8 mouse cellular contexts compared by ENCODE assay signal in genomic region chr6:108784056-108784455, GRCm38 (mm10). TPM values are rescaled to one million over a fixed set of nuclear protein-coding genes. Genes with fewer than 3 reads are reported as not detected.
DNase-seq lines count a peak whose midpoint lies in the region; ATAC-seq and TF ChIP-seq lines count a peak whose summit lies in the region.

No protein-coding gene starts in this region.

- no peaks in the 10 kb centered on the region for H3K27me3 ChIP-seq in heart, embryonic 12.5 days (replicated peaks)
- no peaks in the 10 kb centered on the region for H3K27me3 ChIP-seq in embryonic facial prominence, embryonic 15.5 days
- H3K27me3 ChIP-seq in limb, embryonic 13.5 days, result no peaks in the 10 kb centered on the region
- no peaks in the 10 kb centered on the region for H3K27me3 ChIP-seq in midbrain, postnatal 0 days (ENCODE audit: insufficient read depth, low read length)

- peak overlapping the region; percentile 86 for H3K4me2 ChIP-seq in heart, embryonic 12.5 days
- peak overlapping the region; percentile 76 for H3K4me2 ChIP-seq in embryonic facial prominence, embryonic 15.5 days (replicated peaks)
- H3K4me2 ChIP-seq in limb, embryonic 13.5 days (replicated peaks), result peak overlapping the region; percentile 74
- peak overlapping the region; percentile 85 for H3K4me2 ChIP-seq in midbrain, postnatal 0 days (ENCODE audit: low read depth, low read length, poor library complexity, severe bottlenecking)

- intact Hi-C loops in heart, postnatal 14 days (cut with DNase I), result loop anchor here (2.0 kb wide), 1 partner anchor 45 kb away; the partner anchor contains the start of gene Edem1

- H3K27ac ChIP-seq in heart, embryonic 12.5 days (ENCODE audit: poor library complexity, severe bottlenecking), result no peak overlapping the region; the same call in 1 of the 2 replicates
- no peak overlapping the region for H3K27ac ChIP-seq in ES-E14 (ENCODE audit: insufficient read depth, low read depth, low read length, poor library complexity, severe bottlenecking)
- H3K27ac ChIP-seq in embryonic facial prominence, embryonic 15.5 days (replicated peaks), result peak overlapping the region; percentile 82
- H3K27ac ChIP-seq in limb, embryonic 13.5 days, result no peak overlapping the region
- H3K27ac ChIP-seq in midbrain, postnatal 0 days (ENCODE audit: low read depth, low read length), result no peak overlapping the region

- in situ Hi-C loops in ES-E14 (cut with MboI; ENCODE audit: low sequenced_read_pairs in 2 of 2, unreplicated experiment in 2 of 2), result no loop called here

- peaks cover 16% of the 10 kb centered on the region for H3K4me1 ChIP-seq in heart, embryonic 12.5 days (replicated peaks)
- H3K4me1 ChIP-seq in ES-E14 (ENCODE audit: control insufficient read depth in 2 of 2, insufficient read depth in 2 of 2, low read length in 2 of 2, poor library complexity in 1 of 2), result peaks cover 0 to 8% of the 10 kb centered on the region in 2 experiments; a peak in 3 of 4 replicates
- H3K4me1 ChIP-seq in embryonic facial prominence, embryonic 15.5 days, result peaks cover 27% of the 10 kb centered on the region
- peaks cover 15% of the 10 kb centered on the region for H3K4me1 ChIP-seq in limb, embryonic 13.5 days
- H3K4me1 ChIP-seq in midbrain, postnatal 0 days (ENCODE audit: insufficient read depth, low read length), result peaks cover 13% of the 10 kb centered on the region

- peak overlapping the region; percentile 99 for H3K4me3 ChIP-seq in heart, embryonic 12.5 days
- H3K4me3 ChIP-seq in ES-E14 (ENCODE audit: insufficient read depth in 1 of 2, low read depth in 1 of 2, low read length in 2 of 2, poor library complexity in 1 of 2, severe bottlenecking in 1 of 2), result peak overlapping the region; percentile 87
- H3K4me3 ChIP-seq in embryonic facial prominence, embryonic 15.5 days (replicated peaks), result peak overlapping the region; percentile 100
- H3K4me3 ChIP-seq in limb, embryonic 13.5 days, result peak overlapping the region; percentile 100
- peak overlapping the region; percentile 100 for H3K4me3 ChIP-seq in midbrain, postnatal 0 days (ENCODE audit: low read depth, low read length)

- H3K9ac ChIP-seq in heart, embryonic 12.5 days, result peak overlapping the region; percentile 99
- peak overlapping the region; percentile 56 for H3K9ac ChIP-seq in ES-E14 (ENCODE audit: insufficient read depth, low read depth, low read length, poor library complexity, severe bottlenecking)
- peak overlapping the region; percentile 94 for H3K9ac ChIP-seq in embryonic facial prominence, embryonic 15.5 days
- H3K9ac ChIP-seq in limb, embryonic 13.5 days, result peak overlapping the region; percentile 97
- peak overlapping the region; percentile 99 for H3K9ac ChIP-seq in midbrain, postnatal 0 days (replicated peaks; ENCODE audit: low read length, poor library complexity, severe bottlenecking)

- 26% methylated on average over 11 of the region's 11 CpGs for WGBS in heart, embryonic 12.5 days
- 23% methylated on average over 11 of the region's 11 CpGs for WGBS in embryonic facial prominence, embryonic 15.5 days
- WGBS in limb, embryonic 13.5 days, result 27% methylated on average over 11 of the region's 11 CpGs
- 35% methylated on average over 11 of the region's 11 CpGs for WGBS in midbrain, postnatal 0 days

- no peak for DNase-seq in heart, postnatal 14 days
- no peak for DNase-seq in ES-E14 (ENCODE audit: low read depth, low spot score)
- DNase-seq in midbrain, postnatal 0 days (ENCODE audit: low spot score), result no peak
- no peak for DNase-seq in frontal cortex, postnatal 36 days (ENCODE audit: low spot score in 2 of 2)
- DNase-seq in right cerebral cortex, postnatal 4 days, result no peak

- no peak for ATAC-seq in heart, embryonic 12.5 days (ENCODE audit: insufficient number of reproducible peaks, low FRiP score)
- no peak for ATAC-seq in embryonic facial prominence, embryonic 15.5 days (ENCODE audit: insufficient number of reproducible peaks, low FRiP score, low TSS enrichment, low read depth)
- ATAC-seq in limb, embryonic 13.5 days (ENCODE audit: low FRiP score, low read depth), result no peak
- ATAC-seq in midbrain, postnatal 0 days (ENCODE audit: low FRiP score), result no peak

- H3K9me3 ChIP-seq in heart, embryonic 12.5 days (replicated peaks), result no peaks in the 10 kb centered on the region
- no peaks in the 10 kb centered on the region for H3K9me3 ChIP-seq in ES-E14 (ENCODE audit: control insufficient read depth, insufficient read depth, low read depth, low read length)
- H3K9me3 ChIP-seq in embryonic facial prominence, embryonic 15.5 days (replicated peaks), result no peaks in the 10 kb centered on the region
- no peaks in the 10 kb centered on the region for H3K9me3 ChIP-seq in limb, embryonic 13.5 days
- H3K9me3 ChIP-seq in midbrain, postnatal 0 days (ENCODE audit: low read length), result no peaks in the 10 kb centered on the region

- TF ChIP-seq CTCF in midbrain, postnatal 0 days (IDR thresholded peaks at IDR 0.05), result no peak

- 0 out of 2 replicates have a peak, but pooled peaks cover 1% of the 10 kb centered on the region for H3K36me3 ChIP-seq in heart, embryonic 12.5 days
- H3K36me3 ChIP-seq in ES-E14 (ENCODE audit: control insufficient read depth, insufficient read depth, low read length, poor library complexity, severe bottlenecking), result no peaks in the 10 kb centered on the region
- H3K36me3 ChIP-seq in embryonic facial prominence, embryonic 15.5 days, result no peaks in the 10 kb centered on the region
- H3K36me3 ChIP-seq in limb, embryonic 13.5 days, result peaks cover 2% of the 10 kb centered on the region; the same call in 1 of the 2 replicates
- H3K36me3 ChIP-seq in midbrain, postnatal 0 days (ENCODE audit: insufficient read depth, low read length), result no peaks in the 10 kb centered on the region

TF ChIP-seq in ES-E14, 5 proteins besides CTCF, POLR2A, EP300 and RAD21:
- no peak for TF ChIP-seq ZC3H11A (IDR thresholded peaks at IDR 0.05; ENCODE audit: borderline replicate concordance, low read depth, low read length)
- TF ChIP-seq HCFC1 (IDR thresholded peaks at IDR 0.05; ENCODE audit: borderline replicate concordance, insufficient read depth, low read length), result no peak
- TF ChIP-seq CHD2 (IDR thresholded peaks at IDR 0.05; ENCODE audit: low read depth, low read length), result no peak
- no peak for TF ChIP-seq ZNF384 (IDR thresholded peaks at IDR 0.05; ENCODE audit: low read depth, low read length)
- TF ChIP-seq MAFK (IDR thresholded peaks at IDR 0.05; ENCODE audit: insufficient read depth, low read depth, low read length), result no peak

RNA-seq across cellular contexts. Expression of gene Arl8b, which starts 1.2 kb away (rescaled TPM):
- polyA plus RNA-seq in heart, embryonic 12.5 days (2016; fragmentation: Nextera tagmentation; extraction: Ambion mirVana), result 71.6 and 72.6 TPM in 2 replicates
- total RNA-seq in heart, postnatal 14 days (2021), result 10 to 100 TPM; 76.5 to 82.0 TPM
- 45.1 and 45.8 TPM in 2 replicates for total RNA-seq in ES-E14 (2012; rRNA removed)
- polyA plus RNA-seq in embryonic facial prominence, embryonic 15.5 days (2015; fragmentation: Nextera tagmentation; extraction: Ambion mirVana), result 76.4 and 83.7 TPM in 2 replicates
- 65.2 and 72.2 TPM in 2 replicates for polyA plus RNA-seq in limb, embryonic 13.5 days (2015; fragmentation: Nextera tagmentation; extraction: Ambion mirVana)
- 73.1 and 73.9 TPM in 2 replicates for total RNA-seq in midbrain, postnatal 0 days (2014; rRNA removed)
- 89.6 and 105 TPM in 2 replicates for polyA plus RNA-seq in midbrain, postnatal 0 days (2015; fragmentation: Nextera tagmentation; extraction: Ambion mirVana)

RNA-seq across cellular contexts. Expression of gene Edem1, which starts 44.4 kb away (rescaled TPM):
- 15.4 and 15.6 TPM in 2 replicates for polyA plus RNA-seq in heart, embryonic 12.5 days (2016; fragmentation: Nextera tagmentation; extraction: Ambion mirVana)
- 10 to 100 TPM; 14.8 to 30.7 TPM for total RNA-seq in heart, postnatal 14 days (2021)
- total RNA-seq in ES-E14 (2012; rRNA removed), result 27.6 and 29.4 TPM in 2 replicates
- 20.8 and 22.0 TPM in 2 replicates for polyA plus RNA-seq in embryonic facial prominence, embryonic 15.5 days (2015; fragmentation: Nextera tagmentation; extraction: Ambion mirVana)
- 15.8 and 20.9 TPM in 2 replicates for polyA plus RNA-seq in limb, embryonic 13.5 days (2015; fragmentation: Nextera tagmentation; extraction: Ambion mirVana)
- 11.3 and 13.4 TPM in 2 replicates for total RNA-seq in midbrain, postnatal 0 days (2014; rRNA removed)
- polyA plus RNA-seq in midbrain, postnatal 0 days (2015; fragmentation: Nextera tagmentation; extraction: Ambion mirVana), result 3.1 and 3.7 TPM in 2 replicates
